Mouse (Mus musculus) retina, postnatal 1 day (tissue): ENCODE measurements around the gene Hspbp1.

ENCODE experiments used
- DNase-seq: peaks from one replicate; pipeline ENCODE4 v3.0.0-alpha.2; 2012

The Hspbp1 gene

GRCm38 (mm10) chr7:4684632-4685417 is at the start of gene Hspbp1:
Hspbp1 (minus strand) TSS chr7:4685068.
- DNase-seq: peak; percentile 99

- no peak for DNase-seq
Measured at GRCm38 (mm10) chr7:4732968-4733392, 48.1 kb upstream of the Hspbp1 start.

DNA sequence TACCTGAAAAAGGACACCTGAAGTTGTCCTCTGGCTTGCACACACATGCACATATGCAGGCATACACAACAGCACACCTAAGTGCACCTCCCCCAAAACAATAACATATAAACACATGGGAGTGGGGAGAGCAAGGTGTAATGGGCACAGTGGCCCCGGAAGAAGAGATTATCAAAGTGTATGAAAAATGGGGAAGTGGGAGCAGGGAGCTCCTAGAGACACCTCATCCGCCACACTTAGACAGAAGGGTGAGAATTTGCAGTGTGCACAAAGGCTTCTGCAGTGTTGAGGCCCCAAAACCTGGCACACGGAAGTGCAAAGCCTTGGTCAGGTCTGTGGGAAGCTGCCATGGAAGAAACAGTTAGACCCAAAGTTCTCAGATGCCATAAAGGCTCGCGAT is 46.2 kb upstream of the Hspbp1 start:
- DNase-seq: no peak

DNA sequence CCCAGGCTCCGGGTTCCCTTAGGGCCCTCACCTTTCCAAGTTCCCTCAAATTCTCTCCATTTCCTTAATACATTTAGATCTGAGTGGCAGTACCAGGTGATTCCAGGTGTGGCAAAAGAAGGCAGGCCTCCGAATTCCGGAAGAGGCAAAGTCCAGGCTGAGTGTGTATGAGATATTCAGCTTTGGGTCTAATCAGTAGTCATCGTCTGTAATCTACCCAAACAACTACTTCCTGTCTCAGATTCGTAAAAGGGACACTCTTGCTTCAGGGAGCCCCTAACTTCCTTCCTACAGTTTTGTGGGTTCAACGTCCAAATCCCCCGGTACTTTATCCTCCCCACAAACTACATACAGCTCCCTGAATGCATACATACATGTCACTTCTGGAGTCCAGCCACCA is 40.3 kb upstream of the Hspbp1 start, which contains the start of gene Tmem150b:
Gene Tmem150b, minus strand, starts transcription at position 81 of the 400 bp plus-strand sequence.
- no peak for DNase-seq

DNA sequence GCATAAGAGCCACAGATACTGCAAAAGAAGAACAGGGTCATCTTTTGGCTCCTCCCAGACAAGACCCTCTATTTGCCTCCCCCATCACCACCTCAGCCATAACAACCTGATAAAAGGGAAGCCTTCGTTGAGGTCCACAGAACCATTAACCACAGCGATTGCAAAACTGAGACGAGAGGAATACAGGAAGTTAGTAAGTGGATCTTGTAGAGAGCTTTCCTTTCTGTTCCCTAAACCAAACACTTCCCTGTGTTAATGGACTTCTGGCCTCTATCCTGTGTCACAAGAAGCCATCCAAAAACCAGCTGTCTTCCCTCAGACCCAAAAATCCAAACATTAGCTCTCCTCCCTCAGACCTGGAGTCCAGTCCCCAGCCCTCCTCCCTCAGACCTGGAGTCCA is 39.5 kb upstream of the Hspbp1 start:
- DNase-seq: no peak

DNA sequence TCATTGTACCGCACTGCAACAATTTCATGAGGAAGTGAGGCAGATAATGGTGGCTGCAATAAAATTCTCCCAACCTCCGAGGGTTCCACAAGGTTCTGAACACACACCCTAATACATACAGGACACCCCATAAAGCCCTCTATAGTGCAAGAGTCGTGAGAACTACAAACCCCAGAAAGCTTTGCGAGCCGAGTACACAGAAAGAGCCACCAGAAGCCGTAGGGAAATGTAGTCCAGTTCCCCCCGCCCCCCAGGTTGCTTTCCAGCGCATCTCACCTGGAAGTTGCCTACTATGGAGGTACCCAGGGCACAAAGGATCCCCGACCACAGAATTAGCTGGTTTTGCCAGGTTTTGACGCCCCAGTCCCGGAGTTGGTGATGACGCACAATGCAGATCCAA is 38.6 kb upstream of the Hspbp1 start:
- DNase-seq: peak; percentile 35

GRCm38 (mm10) chr7:4719276-4719675 is 34.4 kb upstream of the Hspbp1 start:
- no peak for DNase-seq

DNA sequence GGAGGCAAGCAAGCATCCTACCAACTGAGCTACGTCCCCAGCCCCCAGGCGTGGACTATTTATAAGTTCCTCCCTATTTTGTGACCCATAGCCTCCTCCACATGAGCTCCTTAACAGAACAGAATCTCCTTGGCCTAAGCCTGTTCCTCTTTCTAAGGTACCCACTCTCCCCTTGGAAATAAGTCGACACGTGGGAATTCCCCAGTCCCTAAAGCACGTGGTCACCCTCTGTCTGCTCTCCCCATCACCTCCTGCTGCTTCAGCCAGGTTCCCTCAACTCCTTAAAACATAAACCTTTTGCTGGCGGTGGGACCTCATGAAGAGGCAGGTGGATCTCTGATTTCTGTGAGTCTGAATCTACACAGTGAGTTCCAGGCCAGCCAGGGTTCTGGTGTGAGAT is 32.1 kb upstream of the Hspbp1 start:
- no peak for DNase-seq

DNA sequence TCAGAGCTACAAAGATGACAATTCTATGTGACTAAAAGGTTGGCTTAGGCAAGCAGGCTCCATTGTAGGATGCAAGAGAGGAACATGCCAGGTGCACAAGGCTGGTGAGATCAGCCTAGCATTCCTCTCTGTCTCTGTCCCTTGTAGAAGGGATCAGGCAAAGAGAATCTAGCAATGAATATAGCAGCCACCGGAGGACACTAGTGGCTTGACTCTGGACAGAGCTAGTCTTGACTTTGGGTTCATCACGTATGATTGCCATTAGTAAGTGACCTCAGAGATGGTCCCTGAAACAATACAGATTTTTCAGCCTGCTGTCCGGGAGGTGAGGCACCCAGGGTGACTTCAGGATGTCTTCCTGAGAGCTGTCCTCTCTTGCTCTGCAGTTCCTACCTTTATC is 27.7 kb upstream of the Hspbp1 start:
- no peak for DNase-seq

DNA sequence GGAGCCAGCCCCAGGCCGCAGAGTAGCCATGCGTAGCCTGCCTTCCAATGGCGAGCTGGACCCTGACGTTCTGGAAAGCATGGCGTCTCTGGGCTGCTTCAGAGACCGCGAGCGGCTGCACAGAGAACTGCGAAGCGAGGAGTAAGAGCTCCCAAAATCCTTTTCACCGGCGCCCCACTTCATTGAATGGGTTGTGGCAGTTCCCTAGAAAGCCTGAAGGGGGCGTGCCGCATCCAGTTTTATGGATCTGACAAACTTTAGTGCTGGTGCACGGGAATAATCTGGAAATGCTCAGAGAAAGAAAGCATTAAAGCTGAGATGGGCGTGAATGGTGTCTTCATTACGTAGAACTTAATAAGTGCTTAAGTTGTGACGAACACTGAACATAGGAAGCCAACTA is 20.2 kb upstream of the Hspbp1 start:
- DNase-seq: peak; percentile 60

- DNase-seq: no peak
Measured at GRCm38 (mm10) chr7:4703195-4703594, 18.3 kb upstream of the Hspbp1 start.

DNA sequence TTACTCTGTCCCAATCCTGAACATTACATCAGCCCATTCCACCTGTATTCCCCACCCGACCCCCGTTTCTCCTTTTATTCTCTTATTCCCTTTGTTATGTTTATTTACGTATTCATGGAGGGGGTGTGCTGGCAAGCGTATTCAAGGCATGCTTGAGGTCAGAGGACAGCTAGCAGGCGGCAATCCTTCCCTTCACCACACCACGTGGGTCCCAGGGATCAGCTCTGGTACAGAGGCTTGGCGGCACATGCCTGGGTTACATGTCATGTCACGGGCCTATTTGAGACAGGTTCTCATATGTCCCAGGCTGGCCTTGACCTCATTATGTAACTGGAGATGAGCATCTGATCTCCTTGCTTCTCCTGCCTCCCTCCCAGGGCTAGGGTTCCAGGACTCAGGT is 17.5 kb upstream of the Hspbp1 start:
- DNase-seq: no peak

DNA sequence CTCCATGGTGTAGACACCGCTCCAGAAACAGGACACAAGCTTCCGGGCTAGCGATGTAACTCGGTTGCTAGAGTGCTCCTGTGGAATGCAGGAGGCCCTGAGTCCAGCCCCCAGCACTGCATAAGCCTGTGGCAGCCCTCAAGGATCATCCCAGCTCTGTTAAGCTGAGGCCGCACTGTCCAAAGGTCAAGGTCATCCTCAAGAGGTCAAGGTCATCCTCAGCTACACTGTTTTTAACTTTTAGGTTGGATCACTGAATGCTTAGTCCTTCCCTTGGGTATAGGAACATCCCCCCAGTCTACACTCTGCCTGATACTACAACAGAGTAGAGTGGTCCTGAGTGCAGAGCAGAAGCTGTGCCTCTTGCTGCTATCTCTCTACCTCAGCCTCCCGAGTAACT is 8.1 kb upstream of the Hspbp1 start:
- no peak for DNase-seq

GRCm38 (mm10) chr7:4690951-4691653 is 6.2 kb upstream of the Hspbp1 start:
- peak; percentile 31 for DNase-seq

- DNase-seq: peak; percentile 96
Measured at GRCm38 (mm10) chr7:4690387-4690786, 5.5 kb upstream of the Hspbp1 start, which contains the start of gene Brsk1. Brsk1 (plus strand) TSS chr7:4690604.

DNA sequence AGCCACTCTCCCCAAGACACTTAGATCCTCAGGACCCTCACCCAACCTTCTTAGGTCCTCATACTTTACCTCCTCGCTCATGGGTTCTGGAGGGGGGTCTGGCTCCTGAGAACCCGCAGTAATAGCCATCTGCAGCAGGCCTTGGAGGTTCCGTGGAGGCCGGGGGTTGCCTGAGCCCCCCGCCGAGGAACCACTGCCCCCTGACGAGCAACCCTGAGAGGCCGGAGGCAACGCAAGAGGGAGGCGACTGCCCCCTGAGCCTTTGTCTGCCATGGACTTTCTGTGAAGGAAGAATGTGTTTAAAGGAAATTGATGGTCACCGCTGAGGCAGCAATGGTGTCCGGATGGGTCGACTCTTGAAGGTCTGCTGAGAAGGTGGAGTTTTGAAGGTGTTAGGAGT is 665 bp downstream of the Hspbp1 start:
- DNase-seq: no peak

- DNase-seq: no peak
Measured at GRCm38 (mm10) chr7:4683307-4683706, 1.6 kb downstream of the Hspbp1 start.

- DNase-seq: no peak
Measured at GRCm38 (mm10) chr7:4675200-4675599, 9.7 kb downstream of the Hspbp1 start.

DNA sequence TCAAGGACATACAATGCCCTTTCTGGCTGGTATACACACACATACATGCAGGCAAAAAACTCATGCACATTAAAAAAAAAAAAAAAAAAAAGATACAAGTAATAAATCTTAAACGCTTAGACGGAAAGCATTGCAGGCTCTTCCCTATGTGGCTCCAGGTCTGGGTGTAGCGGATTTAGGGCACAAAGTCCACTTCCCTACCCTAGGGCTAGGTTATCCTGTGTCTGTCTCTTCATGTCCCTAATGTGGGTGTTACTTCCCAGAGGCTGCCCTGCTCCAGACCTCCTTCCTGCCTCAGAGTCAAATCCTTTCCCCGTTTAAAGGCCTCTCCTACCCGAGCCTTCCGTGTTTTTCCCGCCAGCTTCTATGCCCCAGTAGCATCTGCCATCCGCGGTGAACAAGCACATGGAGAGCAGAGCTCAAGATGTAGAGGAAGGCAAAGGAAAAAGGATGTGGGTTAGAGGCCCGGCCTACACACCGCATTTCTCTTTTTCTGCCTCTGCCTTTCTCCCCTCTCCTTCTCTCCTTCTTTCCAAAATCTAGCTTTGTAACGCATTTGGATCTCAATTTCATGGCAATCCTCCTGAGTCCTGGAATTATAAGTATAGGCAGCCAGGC is 10.6 kb downstream of the Hspbp1 start:
- DNase-seq: no peak

- no peak for DNase-seq
Measured at GRCm38 (mm10) chr7:4671956-4672355, 12.9 kb downstream of the Hspbp1 start.

DNA sequence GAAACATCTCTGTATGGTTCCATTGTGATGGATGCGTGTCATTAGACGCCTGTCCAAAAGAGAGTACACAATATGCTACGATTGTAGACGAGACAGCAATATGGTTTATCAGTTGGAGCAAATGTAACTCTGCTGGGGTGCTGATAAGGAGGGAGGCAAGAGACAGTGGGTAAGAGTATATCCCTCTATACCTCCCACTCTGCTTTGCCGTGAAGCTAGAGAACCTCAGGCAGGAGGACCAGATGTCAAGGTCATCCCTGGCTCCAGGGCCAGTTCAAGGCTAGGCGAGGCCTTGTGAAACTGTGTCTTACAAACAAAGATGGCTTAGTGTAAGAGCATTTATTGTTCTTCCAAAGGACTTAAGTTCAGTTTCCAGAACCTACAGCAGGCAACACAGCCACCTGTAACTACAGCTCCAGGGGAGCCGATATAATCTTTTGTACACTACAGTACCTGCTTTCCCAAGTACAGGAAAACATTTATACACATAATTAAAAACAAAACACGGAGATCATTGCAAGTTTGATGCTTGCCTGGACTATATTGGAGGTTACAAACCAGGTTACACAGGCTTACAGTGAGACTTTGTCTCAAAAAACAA is 14.1 kb downstream of the Hspbp1 start:
- DNase-seq: no peak

DNA sequence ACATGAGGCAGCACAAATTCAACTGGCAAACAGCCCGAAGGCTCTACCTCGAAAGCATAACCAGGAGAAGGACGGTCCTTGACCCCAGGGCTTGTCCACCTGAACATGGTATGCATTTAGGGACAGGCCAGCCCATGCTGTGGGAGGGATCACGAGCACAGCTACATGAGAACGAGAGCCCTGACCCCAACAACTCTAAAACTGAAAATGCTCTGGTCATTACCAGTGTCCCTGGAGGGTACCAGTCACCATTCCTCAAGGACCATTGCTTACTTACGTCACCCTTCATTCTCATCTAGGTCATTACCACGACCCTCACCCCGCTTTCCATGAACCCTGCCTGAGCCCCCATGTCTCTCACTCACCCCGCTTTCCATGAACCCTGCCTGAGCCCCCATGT is 15.7 kb downstream of the Hspbp1 start:
- DNase-seq: no peak

DNA sequence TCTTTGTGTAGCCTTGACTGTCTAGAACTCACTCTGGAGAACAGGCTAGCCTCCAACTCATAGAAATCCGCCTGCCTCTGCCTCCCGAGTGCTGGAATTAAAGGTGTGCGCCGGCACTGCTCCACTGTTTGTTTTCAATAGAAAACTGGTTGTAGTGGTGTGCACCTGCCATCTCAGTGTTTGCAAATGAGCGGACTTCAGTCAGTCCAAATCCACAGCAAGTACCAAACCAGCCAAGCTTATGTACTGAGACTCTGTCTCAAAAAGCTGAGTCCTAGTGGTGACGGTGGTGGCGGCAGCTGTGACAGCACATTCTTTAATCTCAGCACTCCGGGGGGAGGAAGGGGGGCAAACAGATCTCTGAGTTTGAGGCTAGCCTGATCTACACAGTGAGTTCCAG is 16.4 kb downstream of the Hspbp1 start:
- DNase-seq: no peak
